Mouse (Mus musculus) embryo, embryonic 11 days (tissue): ENCODE measurements at regions not wholly inside any gene's neighbourhood (a gene's known extent, or its start where the extent isn't known, plus 50 kb on each side); places are given as distances from the start of the nearest gene placed in this dataset.

Source experiments
- DNase-seq: peaks from one replicate; pipeline ENCODE4 v3.0.0-alpha.2; 2015

DNA sequence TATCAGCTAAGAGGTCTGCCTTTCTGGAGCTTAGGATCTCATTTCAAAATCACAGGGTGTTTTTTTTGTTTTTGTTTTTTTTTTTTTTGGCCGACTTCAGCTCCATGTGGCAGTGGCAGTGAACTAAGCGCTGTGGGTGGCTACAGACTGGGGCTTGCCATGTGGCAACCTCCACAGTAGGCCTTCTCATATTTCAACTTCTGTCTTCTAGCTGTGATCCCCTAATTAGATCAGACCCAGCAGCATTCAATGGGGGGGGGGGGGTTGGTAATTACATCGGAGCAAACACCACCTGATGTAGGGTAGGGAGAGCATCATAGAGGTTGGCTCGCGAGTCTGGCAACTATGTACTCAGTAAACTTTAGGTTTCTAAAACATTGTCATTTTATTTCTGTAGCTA lies 392.1 kb upstream of the Dcn start:
- peak; percentile 24 for DNase-seq

DNA sequence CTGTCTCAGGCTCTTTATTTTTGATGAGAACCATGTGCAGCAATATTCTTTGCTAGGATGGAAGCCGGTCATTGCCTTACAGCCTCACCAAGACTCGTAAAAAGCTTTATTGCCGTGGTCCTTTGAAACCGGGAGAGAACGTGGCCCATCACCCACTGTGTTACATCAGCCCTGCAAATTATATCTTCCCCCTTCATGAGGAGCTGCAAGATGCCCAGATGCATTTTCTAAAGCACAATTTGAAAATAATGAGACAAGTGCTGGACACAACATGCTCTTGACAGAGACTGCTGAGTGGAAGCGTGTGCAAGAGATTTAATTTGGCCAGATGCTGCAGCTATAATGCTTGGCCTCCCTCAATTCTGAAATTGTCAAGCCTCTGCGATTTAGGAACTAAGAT lies 389.2 kb upstream of the Dcn start:
- peak; percentile 9 for DNase-seq

DNA sequence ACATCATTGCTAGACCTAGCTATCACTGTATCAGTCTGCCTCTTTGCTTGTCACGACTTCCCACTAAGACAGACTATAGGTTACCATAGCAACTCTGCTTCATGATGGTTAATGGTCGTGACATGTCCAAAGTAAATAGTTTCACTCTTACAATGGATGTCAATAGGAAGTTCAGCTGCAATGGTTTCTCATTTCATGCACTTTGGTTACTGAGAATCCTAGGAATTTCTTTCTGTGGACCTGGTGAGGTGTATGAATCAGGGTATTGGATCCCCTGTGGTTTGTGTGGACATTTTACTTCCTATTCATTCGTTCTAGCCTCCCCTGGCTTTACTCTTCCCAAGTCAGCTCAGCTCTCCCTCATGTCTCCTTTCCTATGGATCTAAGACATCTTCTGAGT lies 385.5 kb upstream of the Dcn start:
- DNase-seq, result no peak

DNA sequence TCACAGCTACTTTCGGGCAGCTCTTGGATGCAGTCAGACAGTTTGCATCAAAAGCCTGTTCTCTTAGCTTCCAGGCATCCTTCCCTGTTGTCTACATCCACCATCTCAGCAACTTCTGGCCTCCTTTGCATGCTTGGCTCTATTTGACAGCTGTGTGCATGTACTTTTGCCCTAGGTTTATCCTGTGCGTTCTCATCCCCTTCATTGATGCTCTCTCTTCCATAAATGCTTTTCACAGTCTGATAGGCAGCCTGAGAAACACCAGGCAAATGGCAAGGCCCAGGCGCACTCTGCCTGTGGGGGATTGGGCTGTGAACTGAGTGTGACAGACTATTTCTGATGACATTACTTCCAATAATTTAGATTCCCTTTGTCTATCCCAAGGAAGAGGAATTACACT lies 364.9 kb upstream of the Dcn start:
- no peak for DNase-seq

DNA sequence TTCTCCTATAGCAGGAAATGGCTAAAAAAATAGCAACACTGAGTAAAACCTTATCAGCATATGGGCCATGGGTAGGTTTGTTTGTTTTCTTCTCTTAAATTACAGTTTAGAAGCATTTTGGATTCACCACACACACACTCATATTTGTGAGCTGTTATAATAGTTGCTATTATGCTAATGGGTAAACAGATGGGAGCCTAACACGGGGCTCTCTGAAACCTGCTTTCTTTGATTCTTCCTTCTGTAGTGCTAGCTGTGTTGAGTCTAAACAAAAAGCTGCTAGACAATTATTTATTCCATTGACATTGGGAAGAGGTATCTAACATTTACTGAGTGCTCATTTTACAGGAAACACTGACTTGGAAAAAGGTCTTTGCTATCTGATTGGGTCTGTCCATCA lies 356.7 kb upstream of the Dcn start:
- no peak for DNase-seq

DNA sequence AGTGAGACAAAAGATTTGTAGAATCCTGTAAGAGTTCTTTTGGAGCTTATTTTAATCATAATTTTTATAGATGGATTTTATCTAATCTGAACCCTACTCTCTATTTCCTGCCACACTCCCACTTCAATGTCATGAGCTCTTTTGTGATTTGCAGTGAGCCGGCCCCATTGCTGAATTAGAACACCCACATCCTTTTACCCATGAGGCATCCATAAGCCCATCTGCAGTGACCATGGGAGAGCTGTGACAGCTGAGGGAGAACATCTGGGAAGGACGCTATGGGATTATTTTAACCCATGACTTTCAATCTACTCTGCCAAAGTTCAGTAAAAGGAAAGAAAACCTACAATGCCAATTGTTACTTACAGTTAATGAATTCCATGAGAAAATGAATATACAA lies 337.8 kb upstream of the Dcn start:
- no peak for DNase-seq

DNA sequence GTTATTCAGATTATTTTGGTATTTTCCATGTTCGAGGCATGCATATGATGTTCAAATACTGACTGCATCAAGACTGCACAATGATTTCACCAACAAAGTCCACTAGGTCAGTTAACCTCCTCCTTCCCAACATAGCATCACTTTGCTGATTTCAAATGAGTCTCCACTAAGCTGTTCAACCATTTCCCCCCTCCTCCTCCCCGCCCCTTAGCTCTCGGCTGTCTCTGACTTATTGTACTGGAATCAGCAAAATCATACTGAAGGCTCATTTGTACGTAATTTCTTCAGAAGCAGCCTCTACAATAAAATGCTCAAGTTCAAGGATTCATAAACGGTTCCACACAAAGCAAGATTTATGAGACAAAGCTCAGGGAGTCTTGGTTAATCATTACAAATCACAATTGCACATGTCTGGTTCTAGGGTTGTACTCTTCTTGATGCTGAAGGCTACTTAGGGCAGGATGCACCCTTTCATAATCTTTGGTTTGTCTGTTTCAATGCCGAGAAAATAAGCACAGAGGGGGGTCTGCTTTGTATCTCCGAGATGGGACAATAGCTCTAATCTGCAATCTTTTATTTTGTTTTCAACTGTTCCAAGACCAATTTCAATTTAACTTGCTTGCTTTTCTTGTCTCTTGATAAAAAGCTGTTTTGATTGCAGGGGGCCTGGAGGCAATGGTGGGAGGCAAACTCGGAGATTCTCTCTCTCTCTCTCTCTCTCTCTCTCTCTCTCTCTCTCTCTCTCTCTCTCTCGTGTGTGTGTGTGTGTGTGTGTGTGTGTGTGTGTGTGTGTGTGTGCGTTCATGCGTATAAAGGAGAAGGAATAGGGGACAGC lies 320.6 kb upstream of the Dcn start:
- no peak for DNase-seq

DNA sequence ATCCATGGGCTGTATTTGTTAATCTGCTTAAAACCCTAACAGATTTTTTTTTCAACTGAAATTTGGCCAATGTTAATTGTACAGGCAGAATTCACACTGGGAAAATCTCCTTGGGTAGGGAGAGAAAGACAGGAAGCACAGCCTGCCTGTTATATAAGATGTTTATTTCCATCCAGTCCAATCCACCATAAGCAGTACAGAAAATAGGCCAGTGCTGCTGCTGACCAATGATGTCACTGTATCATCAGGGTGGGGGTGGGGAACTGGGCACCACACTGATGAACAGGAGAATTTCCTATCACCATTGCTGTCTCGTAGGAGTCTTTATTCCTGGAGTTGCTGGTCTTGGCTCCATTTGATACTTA lies 320.0 kb upstream of the Dcn start:
- peak; percentile 3 for DNase-seq

DNA sequence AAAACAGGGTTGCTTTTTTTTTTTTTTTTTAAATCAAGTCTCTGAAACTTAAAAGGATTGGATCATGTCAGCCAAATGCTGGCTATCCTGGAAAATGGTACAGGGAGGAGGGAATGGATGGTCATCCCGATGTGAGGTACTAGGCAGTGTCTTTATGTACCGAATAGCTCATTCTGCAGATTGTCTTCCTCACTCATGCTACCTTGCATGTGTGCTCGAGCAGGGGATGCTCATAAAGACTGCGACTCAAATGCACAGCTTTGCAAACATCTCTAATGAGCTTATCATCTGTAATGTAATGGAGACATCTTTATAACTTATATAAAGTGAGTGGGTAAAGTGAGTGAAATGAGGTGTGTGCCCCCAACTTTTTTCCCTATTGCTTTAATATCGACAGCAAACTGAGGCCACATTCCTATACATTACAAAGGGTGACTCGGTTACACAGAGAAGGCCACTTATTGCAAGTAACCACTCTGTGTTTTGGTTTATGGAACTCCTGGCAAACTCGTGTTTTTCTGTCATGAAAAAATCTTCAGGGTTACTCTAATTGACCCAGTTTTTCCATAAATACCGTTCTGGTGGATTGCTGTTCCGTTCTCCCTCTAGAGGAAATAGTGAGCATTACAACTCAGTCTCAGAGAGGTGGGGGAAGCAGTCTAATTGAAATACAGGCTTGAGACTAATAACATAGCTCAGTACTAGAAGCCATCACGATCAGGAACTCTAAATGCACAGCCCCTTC lies 319.4 kb upstream of the Dcn start:
- peak; percentile 66 for DNase-seq

DNA sequence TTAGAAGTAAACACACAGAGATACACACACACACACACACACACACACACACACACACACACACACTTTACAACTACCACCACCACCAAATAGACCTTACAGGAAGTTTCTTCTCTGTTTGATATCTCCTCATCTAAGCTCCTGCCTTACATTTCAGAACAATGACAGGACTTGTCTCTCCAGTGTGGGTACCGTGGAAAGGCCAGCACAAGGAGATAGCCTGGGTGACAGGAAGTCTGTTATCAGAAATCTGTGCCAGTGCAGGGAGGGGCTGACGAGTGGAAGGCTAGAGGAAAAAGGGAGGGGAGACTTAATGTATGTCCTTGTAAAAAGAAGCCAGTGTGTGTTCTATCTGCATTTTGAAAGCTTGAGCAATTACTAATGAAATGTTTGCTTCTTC lies 318.5 kb upstream of the Dcn start:
- no peak for DNase-seq

DNA sequence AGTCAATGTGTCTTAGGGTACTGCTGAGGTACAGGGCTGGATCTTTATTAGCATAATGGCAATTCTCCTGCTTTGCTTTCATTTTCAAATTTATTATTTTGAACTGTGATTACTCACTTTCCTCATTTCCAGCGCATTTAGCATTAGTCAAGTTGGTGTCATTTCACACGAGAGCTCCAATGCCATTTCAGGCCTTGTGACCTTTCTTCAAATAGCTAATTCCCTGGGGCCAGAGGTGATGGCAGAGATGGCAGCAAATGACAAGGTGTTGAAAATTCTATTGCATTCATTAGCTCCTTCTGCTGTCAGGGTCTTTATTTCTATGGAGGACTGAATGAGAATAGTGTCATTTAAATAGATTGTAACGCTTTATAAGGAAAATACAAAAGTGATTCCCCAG lies 300.9 kb upstream of the Dcn start:
- DNase-seq, result no peak

DNA sequence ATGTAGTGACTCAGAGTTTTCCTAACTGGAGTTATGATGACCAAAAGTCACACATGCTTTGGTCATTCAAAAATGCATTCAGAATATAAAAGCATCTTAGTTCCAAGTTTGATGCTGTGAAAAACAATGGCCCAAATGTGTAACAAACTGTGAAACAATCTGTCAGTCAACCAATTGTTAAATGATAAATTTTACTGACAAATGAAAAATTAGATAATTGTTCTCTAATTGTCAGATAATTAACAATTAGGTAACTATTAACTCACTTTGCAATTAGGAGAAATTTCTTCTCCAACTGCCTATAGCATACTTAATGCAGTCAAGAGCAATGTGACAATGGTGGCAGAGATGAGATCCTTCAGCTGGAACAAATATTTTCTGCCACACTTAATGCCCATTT lies 289.7 kb upstream of the Dcn start:
- no peak for DNase-seq

DNA sequence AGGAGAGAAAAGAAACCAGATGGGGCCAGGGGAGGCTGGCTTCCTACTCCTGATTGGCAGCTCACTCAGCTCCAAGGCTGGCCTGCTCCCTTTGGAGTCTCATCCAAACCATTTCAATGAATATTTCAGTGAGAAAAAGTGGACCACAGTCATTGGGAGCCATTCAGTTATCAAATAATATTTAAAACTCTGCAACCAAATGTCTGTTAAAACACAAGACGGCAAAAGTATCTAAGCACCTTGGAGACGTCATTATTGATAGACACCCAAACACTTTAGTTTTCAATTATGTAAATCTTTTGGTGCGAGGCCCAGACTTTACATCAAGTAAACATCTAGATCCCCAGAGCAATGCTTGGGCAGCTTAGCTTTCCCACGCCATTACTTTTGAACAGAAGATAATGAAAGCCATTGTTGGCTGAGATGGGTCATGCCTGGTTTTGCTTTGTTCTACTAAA lies 268.1 kb upstream of the Dcn start:
- DNase-seq, result peak; percentile 24

DNA sequence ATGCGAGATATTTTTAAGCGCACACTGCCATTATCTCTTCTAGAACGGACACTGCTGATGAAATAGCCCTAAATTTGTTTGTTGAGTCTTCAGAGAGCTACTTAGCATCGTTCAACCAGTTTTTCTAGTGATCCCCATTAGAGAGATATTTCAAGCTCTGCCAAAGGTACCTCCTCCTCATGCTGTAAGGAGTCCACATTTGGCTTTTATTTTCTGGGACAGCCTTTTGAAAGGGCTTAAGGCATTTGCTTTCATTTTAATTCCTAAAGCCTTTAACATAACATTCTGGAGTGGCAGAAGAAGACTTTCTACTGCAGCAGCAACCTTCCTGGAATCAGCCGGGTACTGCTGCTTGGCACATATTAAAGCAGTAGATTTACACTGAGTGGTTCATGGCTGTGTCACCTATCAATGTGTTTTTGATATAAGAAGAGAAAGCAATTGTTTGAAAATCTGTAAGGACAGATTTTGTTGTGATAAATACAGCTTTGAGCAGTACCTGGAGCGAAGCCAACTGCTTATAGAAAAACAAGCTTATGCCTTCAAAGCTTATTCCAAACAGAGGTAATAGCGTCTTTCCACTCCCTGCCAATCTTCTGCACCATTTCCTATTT lies 267.5 kb upstream of the Dcn start:
- no peak for DNase-seq

DNA sequence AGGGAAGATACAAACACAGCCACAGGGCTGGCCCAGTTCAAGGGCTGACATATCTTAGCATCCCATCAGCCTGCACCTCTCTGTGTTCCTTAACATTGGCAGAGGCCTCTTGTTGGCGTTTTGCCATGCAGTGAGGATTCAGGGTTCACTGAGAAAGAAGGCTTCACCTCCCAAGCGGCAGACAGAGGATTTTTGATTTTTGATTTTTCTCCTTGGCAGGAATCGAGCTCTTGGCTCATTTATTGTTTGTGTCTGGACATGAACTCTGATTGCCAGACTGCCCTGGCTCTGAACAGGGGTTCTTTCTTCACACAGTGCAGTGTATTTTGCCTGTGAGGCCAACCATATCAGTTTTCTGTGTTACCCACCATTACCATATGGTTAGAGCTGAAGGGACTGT lies 259.9 kb upstream of the Dcn start:
- peak; percentile 9 for DNase-seq

DNA sequence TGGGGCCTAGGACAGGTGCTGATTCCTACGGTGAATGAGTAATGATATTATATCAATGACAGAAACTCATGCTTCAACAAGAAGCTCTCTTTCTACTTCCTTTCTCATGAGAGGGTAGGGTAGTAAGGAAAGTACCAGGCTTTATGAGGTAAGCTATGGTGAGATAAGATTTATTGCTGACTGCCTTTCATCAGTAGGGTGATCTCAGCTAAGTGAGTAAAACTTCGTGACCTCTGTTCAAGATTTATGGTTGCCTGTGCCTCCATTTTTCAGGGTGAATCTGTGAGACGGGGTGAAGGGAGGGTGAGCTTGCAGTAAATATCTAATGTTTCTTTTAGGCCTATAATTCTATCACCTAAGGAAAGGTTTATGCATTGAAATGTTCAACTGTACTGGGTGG lies 259.0 kb upstream of the Dcn start:
- peak; percentile 8 for DNase-seq

DNA sequence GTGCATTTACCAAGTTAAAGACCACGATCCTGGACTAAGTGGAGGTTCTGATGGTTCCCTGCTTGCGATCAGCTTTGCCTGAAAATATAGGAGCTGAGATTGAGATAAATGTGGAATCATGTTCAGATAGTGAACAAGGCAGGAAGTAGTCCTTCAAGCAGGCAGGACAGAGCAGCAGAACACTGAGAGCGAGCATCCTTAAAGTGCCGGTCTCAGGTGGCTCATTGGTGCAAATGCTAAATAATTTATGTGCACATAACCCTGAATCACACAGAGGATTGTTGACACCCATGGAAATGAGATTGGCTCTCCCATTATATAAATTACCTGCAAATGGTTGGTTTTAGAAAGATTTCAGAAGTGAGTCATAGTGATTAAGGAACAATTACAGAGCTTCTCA lies 243.8 kb upstream of the Dcn start:
- no peak for DNase-seq

DNA sequence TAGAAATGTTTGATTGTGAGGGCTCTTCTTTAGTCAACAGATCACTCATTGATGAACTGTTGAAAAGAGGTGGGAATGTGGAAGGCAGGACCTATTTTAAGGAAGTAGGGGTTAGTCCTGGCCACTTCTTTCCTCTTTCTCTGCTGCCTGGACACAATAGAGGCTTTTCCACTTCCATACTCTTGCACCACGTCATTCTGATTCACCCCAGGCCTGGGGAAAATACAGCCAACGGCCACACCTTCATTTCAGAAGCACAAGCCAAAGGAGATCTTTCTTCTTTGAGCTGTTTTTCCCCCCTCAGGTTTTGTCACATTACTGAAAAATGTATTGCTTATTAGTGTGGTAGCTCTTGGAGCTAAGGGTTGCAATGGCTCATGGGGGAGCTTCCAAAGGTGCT lies 237.9 kb upstream of the Dcn start:
- no peak for DNase-seq

DNA sequence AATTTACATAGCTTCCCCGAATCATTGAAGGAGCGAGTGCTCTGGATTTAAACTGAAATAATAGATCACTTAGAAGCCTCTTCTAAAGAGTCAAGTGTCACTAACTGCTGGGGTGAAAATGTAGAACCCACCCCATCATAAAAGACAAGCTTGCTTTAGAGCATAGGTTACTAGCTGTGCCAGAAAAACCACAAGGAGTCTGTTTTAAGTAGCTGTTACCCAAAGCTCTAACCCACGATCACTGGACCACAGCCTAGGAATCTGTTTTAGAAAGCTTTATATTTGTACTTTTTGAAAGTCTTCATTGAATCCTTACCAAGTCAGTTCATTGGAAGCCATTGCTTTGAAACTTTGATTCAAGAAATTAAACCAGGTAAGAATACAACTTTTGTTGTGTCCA lies 233.7 kb upstream of the Dcn start:
- no peak for DNase-seq

DNA sequence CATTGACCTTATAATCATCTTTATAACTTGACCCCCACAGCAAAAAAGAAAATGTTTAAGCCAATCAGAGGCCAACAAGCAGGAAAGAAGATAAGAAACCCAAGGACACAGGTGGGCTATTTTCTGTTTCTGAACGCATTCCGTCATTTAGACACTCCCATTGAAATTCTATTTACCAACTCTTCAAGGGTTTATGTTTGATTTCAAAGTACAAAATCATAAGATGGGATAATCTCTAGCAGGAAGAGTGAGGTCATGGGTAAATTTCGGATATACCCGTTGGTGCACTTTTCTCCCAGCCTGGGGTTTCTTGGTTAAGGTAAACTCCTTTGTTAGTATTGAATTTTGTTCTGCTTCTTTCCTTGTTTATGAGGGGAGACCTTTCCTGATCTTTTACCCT lies 230.9 kb upstream of the Dcn start:
- no peak for DNase-seq

DNA sequence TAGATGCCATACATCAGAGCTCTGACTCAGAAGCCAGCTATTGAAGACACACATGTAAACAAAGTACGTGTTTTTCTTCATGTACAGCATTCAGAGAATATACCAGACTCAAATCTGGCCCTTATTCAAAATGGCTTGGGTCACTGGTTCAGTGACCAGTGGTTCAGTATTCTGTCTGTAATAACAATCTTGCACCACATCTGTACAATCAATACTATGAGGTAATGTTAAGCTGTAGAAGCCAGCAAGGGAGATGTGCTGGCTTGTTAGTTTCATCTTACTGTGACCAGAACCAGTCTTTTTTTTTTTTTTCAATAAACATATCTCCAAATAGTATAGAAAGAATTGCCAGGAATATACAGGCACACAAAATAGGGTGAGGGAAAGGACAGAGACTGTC lies 229.6 kb upstream of the Dcn start:
- DNase-seq, result no peak

DNA sequence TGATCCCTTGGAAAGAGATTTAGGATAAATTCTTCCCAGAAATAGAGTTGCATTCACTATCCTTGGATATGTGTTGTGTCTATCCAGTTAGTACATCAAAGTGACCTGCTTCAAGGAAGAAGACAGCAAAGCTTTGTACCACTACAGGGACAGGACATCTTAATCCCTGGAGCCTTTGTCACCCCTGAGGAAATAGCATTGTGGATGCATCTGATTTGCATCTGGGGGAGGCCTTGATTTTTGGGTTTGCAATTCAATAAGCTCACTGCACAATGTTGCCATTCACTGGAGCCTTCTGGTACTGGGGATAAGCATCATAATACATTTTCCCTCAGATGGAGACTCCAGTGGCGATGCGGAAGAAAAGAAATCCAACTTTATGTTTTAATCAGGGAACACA lies 229.2 kb upstream of the Dcn start:
- peak; percentile 2 for DNase-seq

DNA sequence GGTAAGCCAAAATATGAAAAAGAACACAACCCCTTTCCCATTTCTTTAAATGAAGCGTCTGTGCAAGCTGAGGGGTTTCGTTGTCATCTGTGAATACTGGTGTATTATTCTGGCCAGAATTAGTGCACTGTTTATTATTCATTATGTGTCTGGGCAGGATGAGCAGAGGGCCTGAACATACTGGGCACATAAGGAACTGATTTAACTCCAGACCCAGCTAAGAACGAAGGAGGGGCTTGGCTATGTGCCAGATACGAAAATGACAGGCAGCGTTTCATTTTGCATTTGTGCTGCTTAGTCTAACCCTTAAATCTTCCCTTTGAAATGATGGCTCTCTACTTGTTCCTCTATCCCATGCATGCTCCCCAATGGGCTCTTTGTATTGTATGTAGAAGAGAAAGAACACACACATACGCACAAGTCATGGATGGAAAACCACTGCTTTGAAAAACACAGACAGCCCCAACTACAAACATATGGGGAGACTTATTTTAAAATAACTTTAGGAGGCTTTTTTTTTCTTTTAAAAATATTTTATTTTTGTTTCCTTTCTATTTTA lies 213.4 kb upstream of the Dcn start:
- DNase-seq, result peak; percentile 74

DNA sequence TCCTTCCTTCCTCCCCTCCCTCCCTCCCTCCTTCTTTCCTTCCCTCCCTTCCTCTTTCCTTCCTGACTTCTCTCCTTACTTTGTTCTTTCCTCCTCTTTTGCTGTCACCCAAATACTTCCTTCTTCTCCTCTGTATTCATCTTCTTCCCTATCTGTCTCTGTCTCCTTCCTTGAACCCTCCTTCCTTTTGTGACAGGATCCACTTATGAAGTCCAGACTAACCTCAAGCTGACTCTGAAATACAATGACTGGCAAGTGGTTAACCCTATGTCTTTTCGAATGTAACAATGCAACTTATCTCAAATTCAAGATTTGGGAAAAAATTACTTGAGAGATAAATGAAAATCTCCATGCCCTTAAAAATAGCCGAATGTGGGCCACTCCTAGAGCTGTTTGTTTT lies 197.0 kb upstream of the Dcn start:
- no peak for DNase-seq
